Mouse (Mus musculus) heart, adult 18-20 months (tissue): Measurements from ENCODE around the gene Tnfaip6. TPM values are rescaled to one million over a fixed set of nuclear protein-coding genes. Genes with fewer than 3 reads are reported as not detected.
A peak's percentile ranks its signal among the peaks of the same experiment; 100 is the strongest.
"Not testable (repeated sequence)": the region's sequence is repeated elsewhere in the genome, so short reads cannot be mapped to it uniquely, and the experiment has no call there.

Source experiments
- DNase-seq, 2 experiments: peaks; one replicate each; pipeline ENCODE4 v3.0.0; 2021 to 2022; ENCODE audit warnings: mixed read lengths in 1 of 2
- long read RNA-seq, 2 experiments: library from polyadenylated mRNA; stranded (forward); transcript quantifications; one replicate each; pipeline ENCODE4 v2.0.0; 2021
- total RNA-seq, 2 experiments: library from RNA; stranded (reverse); gene quantifications; 2 replicates each; pipeline ENCODE4 v1.2.3; 2021

Gene Tnfaip6
- under 1 TPM; 0.45 to 0.59 TPM for total RNA-seq
- long read RNA-seq, experiment 1, partial matches to known transcripts = 0 of 1 reads
- long read RNA-seq, experiment 1, other reads (novel, unspliced or antisense) = 0 of 1 reads
- long read RNA-seq, experiment 2 = 0 reads

GRCm38 (mm10) chr2:52037882-52038281, at the start of gene Tnfaip6:
TSS of gene Tnfaip6 (plus strand) at chr2:52038009.
- DNase-seq = peak; percentile 82 to 84

GRCm38 (mm10) chr2:51989559-51989958, 48.2 kb upstream of the Tnfaip6 start:
- no peak for DNase-seq

- peak in 1 of 2 experiments; percentile 20 for DNase-seq
Measured at GRCm38 (mm10) chr2:51991447-51991846, 46.4 kb upstream of the Tnfaip6 start.

- no peak for DNase-seq
Measured at GRCm38 (mm10) chr2:51999996-52000395, 37.8 kb upstream of the Tnfaip6 start.

- DNase-seq = no peak
Measured at GRCm38 (mm10) chr2:52001521-52001920, 36.3 kb upstream of the Tnfaip6 start.

GRCm38 (mm10) chr2:52002299-52002698, 35.5 kb upstream of the Tnfaip6 start:
- DNase-seq = not testable (repeated sequence)

GRCm38 (mm10) chr2:52006380-52006779, 31.4 kb upstream of the Tnfaip6 start:
- peak; percentile 18 to 52 for DNase-seq

GRCm38 (mm10) chr2:52011820-52012219, 26.0 kb upstream of the Tnfaip6 start:
- not testable (repeated sequence) for DNase-seq

GRCm38 (mm10) chr2:52013306-52013820, 24.4 kb upstream of the Tnfaip6 start:
- DNase-seq = peak; percentile 17 to 35

- no peak for DNase-seq
Measured at GRCm38 (mm10) chr2:52016361-52016760, 21.4 kb upstream of the Tnfaip6 start.

GRCm38 (mm10) chr2:52027061-52027460, 10.7 kb upstream of the Tnfaip6 start:
- no peak for DNase-seq

GRCm38 (mm10) chr2:52029426-52029825, 8.4 kb upstream of the Tnfaip6 start:
- DNase-seq = no peak

- no peak for DNase-seq
Measured at GRCm38 (mm10) chr2:52031491-52031890, 6.3 kb upstream of the Tnfaip6 start.

- DNase-seq = no peak
Measured at GRCm38 (mm10) chr2:52034601-52035000, 3.2 kb upstream of the Tnfaip6 start.

GRCm38 (mm10) chr2:52035144-52035543, 2.7 kb upstream of the Tnfaip6 start:
- DNase-seq = no peak

GRCm38 (mm10) chr2:52036929-52037595, 747 bp upstream of the Tnfaip6 start:
- no peak for DNase-seq

- DNase-seq = no peak
Measured at GRCm38 (mm10) chr2:52038558-52038957, 749 bp downstream of the Tnfaip6 start.

GRCm38 (mm10) chr2:52039083-52039801, 1.4 kb downstream of the Tnfaip6 start:
- no peak for DNase-seq

GRCm38 (mm10) chr2:52042132-52042531, 4.3 kb downstream of the Tnfaip6 start:
- no peak for DNase-seq

GRCm38 (mm10) chr2:52042714-52043113, 4.9 kb downstream of the Tnfaip6 start:
- DNase-seq = peak; percentile 13 to 16

GRCm38 (mm10) chr2:52043485-52043884, 5.7 kb downstream of the Tnfaip6 start:
- DNase-seq = no peak

- no peak for DNase-seq
Measured at GRCm38 (mm10) chr2:52046032-52046431, 8.2 kb downstream of the Tnfaip6 start.

- DNase-seq = no peak
Measured at GRCm38 (mm10) chr2:52050823-52051222, 13.0 kb downstream of the Tnfaip6 start.
